Mouse (Mus musculus) liver, embryonic 16.5 days (tissue): Measurements from ENCODE around the gene Spry1. TPM values are rescaled to one million over a fixed set of nuclear protein-coding genes. Genes with fewer than 3 reads are reported as not detected.

Experiments
- ATAC-seq: fragments of 200-750 bp; cut with Nextera tagmentation; 2 replicates; pipeline ENCODE4 v1.8.0; 2017; ENCODE audit warnings: low read depth, mild to moderate bottlenecking, moderate number of reproducible peaks, moderate library complexity
- H3K27ac ChIP-seq: fragments of 300-500 bp; sonication (generic); 2 replicates; pipeline ENCODE4 v1.5.1; 2014; ENCODE audit warnings: mild to moderate bottlenecking, low read length
- H3K27me3 ChIP-seq: fragments of 300-500 bp; sonication (generic); 2 replicates; pipeline ENCODE4 v1.6.1; 2014; ENCODE audit warnings: low read depth, low read length, mixed read lengths; ENCODE audit not compliant: control insufficient read depth, insufficient read depth
- H3K36me3 ChIP-seq: fragments of 300-500 bp; sonication (generic); 2 replicates; pipeline ENCODE4 v1.6.1; 2014; ENCODE audit warnings: mild to moderate bottlenecking; ENCODE audit not compliant: control insufficient read depth, insufficient read depth
- H3K4me1 ChIP-seq: fragments of 300-500 bp; sonication (generic); 2 replicates; pipeline ENCODE4 v1.6.1; 2014; ENCODE audit warnings: low read depth, low read length, mixed read lengths; ENCODE audit not compliant: control insufficient read depth
- H3K4me2 ChIP-seq: fragments of 300-500 bp; sonication (generic); 2 replicates; pipeline ENCODE4 v1.6.1; 2014; ENCODE audit warnings: low read depth, low read length, mixed read lengths
- H3K4me3 ChIP-seq: fragments of 300-500 bp; sonication (generic); 2 replicates; pipeline ENCODE4 v1.5.1; 2014; ENCODE audit warnings: low read depth, mild to moderate bottlenecking, low read length
- H3K9ac ChIP-seq: fragments of 300-500 bp; sonication (generic); 2 replicates; pipeline ENCODE4 v1.6.1; 2014; ENCODE audit warnings: low read depth, low read length
- H3K9me3 ChIP-seq: fragments of 300-500 bp; sonication (generic); replicated peaks from 2 replicates; pipeline ENCODE4 v1.6.1; 2016; ENCODE audit warnings: low read length; ENCODE audit not compliant: control insufficient read depth
- WGBS: fragments of 180-500 bp; shearing (Covaris S2); extraction: QIAGEN DNeasy Blood & Tissue Kit; methylation state at CpG from one replicate; pipeline ENCODE4 v1.1.7; 2014; ENCODE audit not compliant: insufficient replicate concordance; 5-methylcytosine and 5-hydroxymethylcytosine counted together
- polyA plus RNA-seq: library from polyadenylated mRNA; unstranded; fragments of >200 nt; fragmentation: Nextera tagmentation; extraction: Ambion mirVana; gene quantifications from 2 replicates; pipeline ENCODE4 v1.2.1, GENCODE M21; 2015

Spry1 gene
- polyA plus RNA-seq, 1 experiment from 2014 or later, result 2.8 TPM

GRCm38 (mm10) chr3:37675056-37675525 is 35.3 kb downstream of the Spry1 start:
- no peak overlapping the region for H3K4me3 ChIP-seq
- WGBS, result 27% methylated on average over 11 of the region's 11 CpGs
- no peaks in the 10 kb centered on the region for H3K9me3 ChIP-seq
- no peaks in the 10 kb centered on the region; the same call in 1 of the 2 replicates for H3K4me1 ChIP-seq
- H3K4me2 ChIP-seq, result no peak overlapping the region
- H3K27me3 ChIP-seq, result peaks cover 11% of the 10 kb centered on the region
- H3K9ac ChIP-seq, result no peak overlapping the region
- H3K36me3 ChIP-seq, result no peaks in the 10 kb centered on the region
- no peak overlapping the region for H3K27ac ChIP-seq
- ATAC-seq, result no peak

GRCm38 (mm10) chr3:37676291-37676690 is 36.5 kb downstream of the Spry1 start:
- no peak overlapping the region for H3K4me2 ChIP-seq
- no peaks in the 10 kb centered on the region for H3K9me3 ChIP-seq
- H3K4me3 ChIP-seq, result no peak overlapping the region
- no peaks in the 10 kb centered on the region; the same call in 1 of the 2 replicates for H3K4me1 ChIP-seq
- WGBS, result 64% methylated on average over 8 of the region's 8 CpGs
- peaks cover 11% of the 10 kb centered on the region for H3K27me3 ChIP-seq
- H3K9ac ChIP-seq, result no peak overlapping the region
- H3K27ac ChIP-seq, result no peak overlapping the region
- no peaks in the 10 kb centered on the region for H3K36me3 ChIP-seq
- no peak for ATAC-seq

GRCm38 (mm10) chr3:37686219-37686618 is 46.5 kb downstream of the Spry1 start:
- WGBS, result 24% methylated on average over 7 of the region's 7 CpGs

GRCm38 (mm10) chr3:37686751-37687150 is 47.0 kb downstream of the Spry1 start:
- no peak for ATAC-seq
- no peaks in the 10 kb centered on the region for H3K36me3 ChIP-seq
- WGBS, result 25% methylated on average over 6 of the region's 6 CpGs
- H3K4me2 ChIP-seq, result peak overlapping the region; percentile 28
- H3K9me3 ChIP-seq, result no peaks in the 10 kb centered on the region
- no peak overlapping the region for H3K9ac ChIP-seq
- peaks cover 7% of the 10 kb centered on the region; the same call in 1 of the 2 replicates for H3K27me3 ChIP-seq
- H3K4me1 ChIP-seq, result no peaks in the 10 kb centered on the region; the same call in 1 of the 2 replicates
- H3K27ac ChIP-seq, result no peak overlapping the region
- H3K4me3 ChIP-seq, result 0 out of 2 replicates have a peak overlapping the region, but pooled peaks have one; percentile 10

More at GRCm38 (mm10) chr3:37686219-37686618, 46.5 kb downstream of the Spry1 start:
- Histone ChIP-seq H3K9me3 (no peaks in the 10 kb centered on the region), H3K27me3 (peaks cover 7% of the 10 kb centered on the region; the same call in 1 of the 2 replicates), H3K9ac (no peak overlapping the region), H3K4me3 (no peak overlapping the region), H3K4me1 (no peaks in the 10 kb centered on the region; the same call in 1 of the 2 replicates), H3K36me3 (no peaks in the 10 kb centered on the region), H3K27ac (no peak overlapping the region), H3K4me2 (no peak overlapping the region)
- no peak for ATAC-seq

GRCm38 (mm10) chr3:37687158-37687980 is 47.6 kb downstream of the Spry1 start:
- Histone ChIP-seq H3K36me3 (no peaks in the 10 kb centered on the region), H3K4me1 (no peaks in the 10 kb centered on the region; the same call in 1 of the 2 replicates), H3K9me3 (no peaks in the 10 kb centered on the region), H3K4me2 (peak overlapping the region; percentile 28), H3K4me3 (0 out of 2 replicates have a peak overlapping the region, but pooled peaks have one; percentile 10), H3K9ac (no peak overlapping the region), H3K27me3 (peaks cover 7% of the 10 kb centered on the region; the same call in 1 of the 2 replicates), H3K27ac (no peak overlapping the region)
- WGBS, result 24% methylated on average over 28 of the region's 28 CpGs
- peak; percentile 75 for ATAC-seq

GRCm38 (mm10) chr3:37692945-37693344 is 53.2 kb downstream of the Spry1 start:
- Histone ChIP-seq H3K36me3 (no peaks in the 10 kb centered on the region), H3K9me3 (no peaks in the 10 kb centered on the region), H3K4me1 (no peaks in the 10 kb centered on the region), H3K27me3 (peaks cover 2% of the 10 kb centered on the region; the same call in 1 of the 2 replicates), H3K4me2 (no peak overlapping the region), H3K4me3 (no peak overlapping the region), H3K27ac (no peak overlapping the region), H3K9ac (no peak overlapping the region)
- no peak for ATAC-seq
- 12% methylated on average over 4 of the region's 4 CpGs for WGBS

GRCm38 (mm10) chr3:37693552-37693951 is 53.8 kb downstream of the Spry1 start:
- ATAC-seq, result no peak
- Histone ChIP-seq H3K9me3 (no peaks in the 10 kb centered on the region), H3K36me3 (no peaks in the 10 kb centered on the region)

More at GRCm38 (mm10) chr3:37693552-37693951, 53.8 kb downstream of the Spry1 start:
- H3K9ac ChIP-seq, result no peak overlapping the region
- 39% methylated on average over 8 of the region's 8 CpGs for WGBS
- H3K4me3 ChIP-seq, result no peak overlapping the region
- H3K27ac ChIP-seq, result no peak overlapping the region
- H3K4me1 ChIP-seq, result no peaks in the 10 kb centered on the region
- no peaks in the 10 kb centered on the region for H3K27me3 ChIP-seq
- H3K4me2 ChIP-seq, result no peak overlapping the region
